Mouse (Mus musculus): ENCODE data around the gene Nckap5. TPM values are rescaled to one million over a fixed set of nuclear protein-coding genes. Genes with fewer than 3 reads are reported as not detected.
"Not testable (repeated sequence)": the region's sequence is repeated elsewhere in the genome, so short reads cannot be mapped to it uniquely, and the experiment has no call there.

Nckap5 gene
- polyA plus RNA-seq, 1 experiment from 2014 or later: 24.7 TPM

DNA sequence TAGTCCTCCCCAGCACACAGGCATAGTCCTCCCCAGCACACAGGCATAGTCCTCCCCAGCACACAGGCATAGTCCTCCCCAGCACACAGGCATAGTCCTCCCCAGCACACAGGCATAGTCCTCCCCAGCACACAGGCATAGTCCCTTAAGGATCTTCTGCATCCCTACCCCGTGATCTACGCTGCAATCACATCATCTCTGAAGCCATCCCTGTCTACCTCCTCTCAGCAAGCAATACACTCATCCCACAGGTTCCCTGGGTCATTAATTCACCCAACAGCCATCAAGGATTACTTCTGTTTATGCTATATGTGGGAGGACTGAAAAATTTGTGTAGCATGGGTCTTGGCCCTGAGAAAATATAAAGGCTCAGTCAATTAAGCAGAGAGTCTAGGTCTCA lies 738.6 kb downstream of the Nckap5 start:
- not testable (repeated sequence) for H3K4me2 ChIP-seq (replicated peaks); H3K27me3 ChIP-seq; H3K4me3 ChIP-seq; ATAC-seq (replicated peaks); H3K27ac ChIP-seq (replicated peaks); H3K4me1 ChIP-seq; H3K9me3 ChIP-seq; H3K9ac ChIP-seq (replicated peaks); H3K36me3 ChIP-seq
- 92% methylated on average over 2 of the region's 2 CpGs for WGBS

DNA sequence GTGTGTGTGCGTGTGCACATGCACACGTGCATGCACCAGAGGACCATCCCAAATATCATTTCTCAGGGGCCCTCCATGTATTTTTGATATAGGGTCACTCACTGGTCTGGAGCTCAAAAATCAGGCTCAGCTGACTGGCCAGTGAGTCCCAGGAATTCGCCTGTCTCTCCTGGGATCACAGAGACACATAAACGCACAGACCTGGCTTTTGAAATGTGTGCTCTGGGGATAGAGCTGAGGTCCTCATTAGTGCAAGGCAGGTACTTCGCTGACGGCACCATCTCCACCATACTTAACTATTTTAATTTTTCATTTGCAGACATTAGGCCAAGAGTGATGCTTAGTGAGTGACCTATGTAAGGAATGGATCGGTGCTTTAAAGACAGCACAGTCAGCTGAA lies 743.4 kb downstream of the Nckap5 start:
- no peak overlapping the region for H3K9ac ChIP-seq (replicated peaks)
- H3K36me3 ChIP-seq: no peaks in the 10 kb centered on the region
- no peak for ATAC-seq (replicated peaks)
- H3K27ac ChIP-seq (replicated peaks): no peak overlapping the region
- no peaks in the 10 kb centered on the region for H3K9me3 ChIP-seq
- no peaks in the 10 kb centered on the region for H3K27me3 ChIP-seq
- no peaks in the 10 kb centered on the region for H3K4me1 ChIP-seq
- H3K4me2 ChIP-seq (replicated peaks): no peak overlapping the region
- no peak overlapping the region for H3K4me3 ChIP-seq
- 86% methylated on average over 7 of the region's 7 CpGs for WGBS

DNA sequence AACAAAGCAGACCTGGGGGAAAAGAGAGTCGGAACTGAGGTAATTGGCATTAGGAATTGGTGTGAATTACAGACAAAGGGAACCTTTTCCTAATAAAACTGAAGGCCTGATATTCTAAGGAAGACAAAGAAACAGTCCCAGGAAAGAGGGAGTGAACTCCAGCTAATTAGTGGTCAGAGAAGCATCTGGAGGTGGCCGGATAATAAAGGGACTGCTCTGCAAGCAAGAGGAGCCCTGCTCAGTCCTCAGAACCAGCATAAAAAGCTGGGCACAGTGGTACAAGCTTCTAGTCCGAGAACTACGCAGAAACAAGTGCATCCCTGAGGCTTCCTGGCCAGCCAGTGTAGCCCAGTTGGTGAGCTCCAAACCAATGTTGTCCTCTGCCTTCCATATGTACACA lies 754.3 kb downstream of the Nckap5 start:
- Histone ChIP-seq H3K27me3 (no peaks in the 10 kb centered on the region), H3K36me3 (no peaks in the 10 kb centered on the region), H3K4me1 (peaks cover 5% of the 10 kb centered on the region; the same call in 1 of the 2 replicates), H3K9me3 (no peaks in the 10 kb centered on the region), H3K27ac (replicated peaks) (no peak overlapping the region), H3K4me2 (replicated peaks) (no peak overlapping the region), H3K4me3 (no peak overlapping the region), H3K9ac (replicated peaks) (no peak overlapping the region)
- WGBS: 3% methylated on average over 4 of the region's 4 CpGs
- ATAC-seq (replicated peaks): no peak

DNA sequence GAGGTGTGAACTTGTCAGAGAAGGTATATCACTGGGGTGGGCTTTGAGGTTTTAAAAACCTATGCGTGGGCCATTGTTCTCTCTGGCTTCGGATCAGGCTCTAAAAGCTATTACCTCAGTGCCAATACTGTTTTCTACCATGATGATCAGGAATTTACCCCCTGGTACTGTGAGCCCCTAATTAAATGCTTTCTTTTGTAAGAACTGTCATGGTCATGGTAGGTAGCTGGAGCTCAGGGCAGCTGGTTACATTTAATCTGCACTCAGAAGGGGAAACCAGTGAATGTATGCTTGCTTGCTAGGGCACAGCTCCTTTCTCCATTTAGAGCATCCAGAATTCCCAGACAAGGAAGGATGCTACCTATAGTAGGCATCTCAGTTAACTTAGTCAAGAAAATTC lies 759.7 kb downstream of the Nckap5 start:
- Histone ChIP-seq H3K9me3 (no peaks in the 10 kb centered on the region), H3K4me2 (replicated peaks) (no peak overlapping the region), H3K9ac (replicated peaks) (no peak overlapping the region), H3K4me1 (peaks cover 6% of the 10 kb centered on the region; the same call in 1 of the 2 replicates), H3K36me3 (no peaks in the 10 kb centered on the region), H3K4me3 (no peak overlapping the region), H3K27ac (replicated peaks) (no peak overlapping the region), H3K27me3 (no peaks in the 10 kb centered on the region)
- 15% methylated on average over 2 of the region's 2 CpGs for WGBS
- ATAC-seq (replicated peaks): no peak

DNA sequence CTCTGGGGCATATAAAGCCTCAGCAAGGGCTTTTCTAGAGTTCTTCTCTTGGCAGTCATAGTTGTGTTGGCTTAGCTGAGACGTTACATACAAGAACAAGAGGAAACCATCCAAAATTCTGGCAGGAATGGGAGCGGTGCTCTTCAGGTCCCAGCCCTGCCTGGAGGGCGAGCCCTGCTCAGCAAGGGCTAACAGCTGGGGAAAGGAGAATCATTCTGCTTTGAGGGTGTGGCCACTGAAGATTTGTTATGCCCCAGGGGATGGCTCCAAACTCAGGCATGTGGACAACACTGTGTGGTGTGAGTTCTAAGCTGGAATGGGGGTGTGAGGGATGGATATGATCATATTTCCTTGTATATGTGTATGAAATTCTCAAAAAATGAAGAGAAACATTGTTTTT lies 779.1 kb downstream of the Nckap5 start:
- ATAC-seq (replicated peaks): no peak
- H3K4me1 ChIP-seq: no peaks in the 10 kb centered on the region
- H3K4me3 ChIP-seq: no peak overlapping the region
- no peaks in the 10 kb centered on the region for H3K27me3 ChIP-seq
- H3K36me3 ChIP-seq: no peaks in the 10 kb centered on the region
- WGBS: 71% methylated on average over 3 of the region's 3 CpGs
- H3K9me3 ChIP-seq: no peaks in the 10 kb centered on the region
- H3K27ac ChIP-seq (replicated peaks): no peak overlapping the region
- H3K4me2 ChIP-seq (replicated peaks): no peak overlapping the region
- no peak overlapping the region for H3K9ac ChIP-seq (replicated peaks)

DNA sequence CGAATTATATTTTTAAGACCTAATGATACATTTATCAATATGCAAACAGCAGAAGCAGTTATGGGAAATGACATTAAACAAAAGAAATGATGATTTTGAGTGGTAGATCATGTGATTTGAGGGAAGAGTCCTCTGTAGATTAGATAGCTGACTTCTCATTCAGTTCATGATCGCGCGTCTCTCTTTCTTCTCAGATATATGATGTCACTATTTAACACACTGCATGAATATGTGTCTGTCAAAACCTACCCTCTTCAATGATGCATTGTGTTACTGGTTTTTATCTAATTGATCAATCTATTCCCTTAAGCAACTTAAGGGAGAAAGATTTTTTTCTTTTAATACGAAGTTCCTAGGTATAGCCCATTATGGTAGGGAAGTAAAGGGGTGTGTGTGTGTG lies 787.7 kb downstream of the Nckap5 start:
- H3K4me3 ChIP-seq: no peak overlapping the region
- H3K4me1 ChIP-seq: no peaks in the 10 kb centered on the region
- 92% methylated on average over 5 of the region's 5 CpGs for WGBS
- H3K36me3 ChIP-seq: no peaks in the 10 kb centered on the region
- no peak overlapping the region for H3K9ac ChIP-seq (replicated peaks)
- H3K27ac ChIP-seq (replicated peaks): no peak overlapping the region; the same call in 1 of the 2 replicates
- ATAC-seq (replicated peaks): no peak
- no peaks in the 10 kb centered on the region for H3K27me3 ChIP-seq
- H3K4me2 ChIP-seq (replicated peaks): no peak overlapping the region
- no peaks in the 10 kb centered on the region for H3K9me3 ChIP-seq

DNA sequence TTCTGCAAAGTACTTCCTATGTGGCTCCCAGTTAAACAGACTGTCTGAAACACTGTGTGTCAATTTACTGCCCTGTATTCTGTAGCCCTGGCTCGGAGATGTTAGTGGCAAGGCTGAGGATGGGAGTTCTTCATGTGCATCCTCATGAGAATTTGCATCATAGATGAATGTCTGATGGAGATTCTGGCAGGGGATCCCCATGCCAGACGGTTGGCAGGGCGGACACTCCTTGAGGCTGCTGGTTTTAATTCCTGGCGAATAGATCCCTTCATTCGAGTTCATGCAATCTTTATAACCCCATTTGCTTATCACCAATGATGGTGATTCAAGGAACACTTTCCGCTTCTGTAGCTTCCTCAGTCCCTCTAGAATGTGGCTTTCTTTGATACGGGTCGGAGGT lies 803.1 kb downstream of the Nckap5 start:
- peaks cover 16% of the 10 kb centered on the region for H3K36me3 ChIP-seq
- no peaks in the 10 kb centered on the region for H3K27me3 ChIP-seq
- no peaks in the 10 kb centered on the region for H3K9me3 ChIP-seq
- 92% methylated on average over 8 of the region's 8 CpGs for WGBS
- no peak overlapping the region for H3K27ac ChIP-seq (replicated peaks)
- H3K9ac ChIP-seq (replicated peaks): no peak overlapping the region
- ATAC-seq (replicated peaks): no peak
- no peak overlapping the region for H3K4me2 ChIP-seq (replicated peaks)
- 0 out of 2 replicates have a peak, but pooled peaks cover 3% of the 10 kb centered on the region for H3K4me1 ChIP-seq
- no peak overlapping the region for H3K4me3 ChIP-seq

DNA sequence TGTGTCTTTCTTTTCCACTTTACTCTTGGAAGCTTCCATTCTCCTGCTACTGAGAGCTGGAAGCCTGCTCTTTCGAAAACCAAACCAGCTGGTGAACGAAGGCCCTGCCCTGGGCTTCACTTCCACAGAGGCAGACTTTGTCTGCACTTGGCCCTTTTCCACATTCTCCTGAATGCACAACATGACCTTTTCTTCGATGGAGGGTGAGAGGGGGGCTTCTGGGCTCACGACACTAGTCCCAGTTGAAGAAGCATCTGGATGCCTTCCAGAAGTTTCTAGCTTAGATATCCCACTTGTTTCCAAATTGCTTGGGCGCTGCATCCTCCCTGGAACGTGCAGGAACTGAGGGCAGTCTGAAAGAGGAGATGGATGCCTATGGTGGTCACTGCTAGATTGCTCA lies 806.1 kb downstream of the Nckap5 start:
- Histone ChIP-seq H3K9ac (replicated peaks) (no peak overlapping the region), H3K4me1 (0 out of 2 replicates have a peak, but pooled peaks cover 3% of the 10 kb centered on the region), H3K4me2 (replicated peaks) (no peak overlapping the region), H3K9me3 (no peaks in the 10 kb centered on the region), H3K36me3 (peaks cover 16% of the 10 kb centered on the region), H3K27ac (replicated peaks) (no peak overlapping the region), H3K4me3 (no peak overlapping the region), H3K27me3 (no peaks in the 10 kb centered on the region)
- 0 out of 2 replicates have a peak, but pooled peaks have one; percentile 32 for ATAC-seq (replicated peaks)
- WGBS: 52% methylated on average over 6 of the region's 6 CpGs

DNA sequence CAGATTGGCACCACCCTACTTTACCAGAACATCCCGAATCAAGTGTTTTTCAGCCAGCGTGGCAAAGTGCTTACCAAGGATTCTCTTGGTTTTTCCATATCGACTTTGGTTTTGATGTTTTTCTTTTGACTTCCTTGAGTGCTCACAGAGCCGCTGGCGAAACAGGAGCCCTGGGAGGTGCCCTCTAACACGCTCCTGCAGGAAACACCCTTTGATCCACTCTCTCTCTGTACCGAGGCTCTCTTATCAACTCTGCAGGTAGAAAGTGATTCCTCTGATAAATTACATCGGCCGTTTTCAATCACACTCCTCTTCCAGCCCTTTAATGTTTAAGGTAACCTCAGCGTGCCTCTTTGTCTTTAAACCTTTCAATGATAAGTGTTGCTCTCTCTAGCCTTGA lies 807.6 kb downstream of the Nckap5 start:
- Histone ChIP-seq H3K36me3 (peaks cover 16% of the 10 kb centered on the region), H3K27ac (replicated peaks) (no peak overlapping the region), H3K4me2 (replicated peaks) (no peak overlapping the region), H3K27me3 (no peaks in the 10 kb centered on the region), H3K4me3 (no peak overlapping the region), H3K9ac (replicated peaks) (no peak overlapping the region), H3K4me1 (0 out of 2 replicates have a peak, but pooled peaks cover 3% of the 10 kb centered on the region), H3K9me3 (no peaks in the 10 kb centered on the region)
- ATAC-seq (replicated peaks): no peak
- 80% methylated on average over 10 of the region's 10 CpGs for WGBS

DNA sequence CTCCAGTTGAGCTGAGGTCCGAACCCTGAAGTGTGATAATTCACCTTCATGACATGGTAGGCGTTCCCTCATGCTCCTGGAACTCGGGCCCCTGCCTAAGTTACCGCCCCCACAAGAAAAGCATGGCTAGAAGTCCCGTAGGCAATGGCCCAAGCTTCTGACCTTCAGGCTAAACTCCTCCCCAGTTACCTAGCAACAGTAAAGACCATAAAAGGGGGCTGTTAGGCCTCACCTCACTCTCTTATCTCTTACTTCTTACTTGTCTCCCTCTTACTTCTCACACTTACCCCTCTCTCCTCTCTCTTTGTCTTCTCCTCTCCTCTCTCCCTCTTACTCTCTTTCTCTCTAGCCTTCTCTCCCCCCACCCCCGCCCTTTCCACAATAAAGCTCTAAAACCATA lies 811.9 kb downstream of the Nckap5 start:
- not testable (repeated sequence) for H3K4me1 ChIP-seq; H3K4me2 ChIP-seq (replicated peaks); ATAC-seq (replicated peaks); H3K36me3 ChIP-seq; H3K9me3 ChIP-seq; H3K27me3 ChIP-seq; H3K27ac ChIP-seq (replicated peaks); H3K9ac ChIP-seq (replicated peaks); H3K4me3 ChIP-seq
- WGBS: 87% methylated on average over 6 of the region's 6 CpGs

DNA sequence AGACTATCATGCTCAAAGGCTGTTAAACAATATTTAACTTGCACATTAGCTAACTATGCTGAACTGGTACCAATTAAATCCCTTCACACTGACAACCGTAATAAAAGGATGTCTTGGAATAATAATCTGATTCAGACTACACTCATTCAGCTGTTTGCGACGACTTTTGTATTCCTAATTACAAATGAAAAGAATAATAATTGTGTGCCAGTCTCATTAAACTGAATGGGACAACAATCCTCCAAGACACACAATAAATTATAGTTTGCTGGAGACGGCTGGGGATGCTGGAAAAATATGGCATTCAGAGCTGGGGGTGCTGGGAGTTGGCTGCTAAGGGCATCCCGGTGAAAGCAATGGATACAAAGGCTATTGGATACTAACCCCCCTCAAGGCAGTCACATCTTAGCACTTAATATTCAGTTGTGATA lies 818.9 kb downstream of the Nckap5 start:
- 22% methylated on average over 5 of the region's 5 CpGs for WGBS
- peak; percentile 57; the same call in 1 of the 2 replicates for ATAC-seq (replicated peaks)
- Histone ChIP-seq H3K4me1 (0 out of 2 replicates have a peak, but pooled peaks cover 4% of the 10 kb centered on the region), H3K27me3 (no peaks in the 10 kb centered on the region), H3K9me3 (no peaks in the 10 kb centered on the region), H3K36me3 (peaks cover 6% of the 10 kb centered on the region; the same call in 1 of the 2 replicates), H3K4me2 (replicated peaks) (no peak overlapping the region), H3K4me3 (no peak overlapping the region), H3K27ac (replicated peaks) (no peak overlapping the region), H3K9ac (replicated peaks) (no peak overlapping the region)

DNA sequence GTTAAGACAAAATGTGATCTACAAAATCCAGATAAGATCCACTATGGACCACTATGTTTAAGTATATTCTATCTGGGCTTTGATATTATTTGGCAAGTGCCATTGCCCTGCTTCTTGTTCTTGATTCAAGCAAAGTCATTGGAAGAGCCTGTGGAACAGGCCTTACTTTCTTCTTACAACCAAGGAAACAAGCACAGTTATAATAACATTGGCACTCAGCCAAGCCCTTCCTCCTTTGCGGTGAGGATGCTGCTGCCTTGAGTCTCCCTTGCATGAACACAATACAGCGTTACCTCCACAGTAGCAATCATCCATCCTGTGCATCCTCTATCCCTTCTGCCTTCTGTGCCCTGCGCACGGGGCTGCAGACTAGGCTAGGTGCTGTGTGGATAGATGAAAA lies 823.0 kb downstream of the Nckap5 start:
- ATAC-seq (replicated peaks): no peak
- Histone ChIP-seq H3K4me2 (replicated peaks) (no peak overlapping the region), H3K4me3 (no peak overlapping the region), H3K9ac (replicated peaks) (no peak overlapping the region), H3K27me3 (no peaks in the 10 kb centered on the region), H3K9me3 (no peaks in the 10 kb centered on the region), H3K27ac (replicated peaks) (no peak overlapping the region), H3K36me3 (0 out of 2 replicates have a peak, but pooled peaks cover 3% of the 10 kb centered on the region), H3K4me1 (0 out of 2 replicates have a peak, but pooled peaks cover 4% of the 10 kb centered on the region)
- WGBS: 59% methylated on average over 4 of the region's 4 CpGs

DNA sequence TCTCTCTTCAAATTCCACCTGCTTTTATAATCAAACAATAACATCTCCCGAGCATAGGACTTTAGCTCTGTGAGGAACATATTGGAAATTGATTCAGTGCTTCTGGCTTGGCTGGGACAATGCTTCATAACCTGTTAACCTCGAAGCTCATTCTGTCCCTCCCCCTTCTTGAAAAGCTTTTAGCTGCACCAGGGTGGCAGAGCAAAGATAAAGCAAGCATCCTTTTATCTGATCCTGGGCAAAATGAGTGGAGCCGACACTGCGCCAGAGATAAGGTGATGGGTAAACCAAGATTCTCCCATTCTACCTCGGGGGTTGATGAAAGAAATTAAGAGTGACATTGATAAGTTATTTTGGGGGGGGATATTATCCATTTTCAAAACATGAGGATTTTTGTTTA lies 824.9 kb downstream of the Nckap5 start:
- 75% methylated on average over 5 of the region's 5 CpGs for WGBS
- no peaks in the 10 kb centered on the region for H3K4me1 ChIP-seq
- H3K27me3 ChIP-seq: no peaks in the 10 kb centered on the region
- no peak overlapping the region for H3K9ac ChIP-seq (replicated peaks)
- no peak overlapping the region for H3K4me2 ChIP-seq (replicated peaks)
- ATAC-seq (replicated peaks): no peak
- no peak overlapping the region for H3K27ac ChIP-seq (replicated peaks)
- H3K4me3 ChIP-seq: no peak overlapping the region
- no peaks in the 10 kb centered on the region for H3K9me3 ChIP-seq
- 0 out of 2 replicates have a peak, but pooled peaks cover 3% of the 10 kb centered on the region for H3K36me3 ChIP-seq
